Mouse (Mus musculus) midbrain, embryonic 11.5 days (tissue): ENCODE measurements around the gene Col5a1. TPM values are rescaled to one million over a fixed set of nuclear protein-coding genes. Genes with fewer than 3 reads are reported as not detected.

Source experiments
- ATAC-seq: fragments of 200-750 bp; cut with Nextera tagmentation; 2 replicates; pipeline ENCODE4 v1.8.0; 2017; ENCODE audit warnings: moderate TSS enrichment, moderate library complexity; ENCODE audit not compliant: low FRiP score
- DNase-seq: peaks from one replicate; pipeline ENCODE4 v3.0.0; 2015; ENCODE audit warnings: low spot score; ENCODE audit errors: missing footprints
- H3K27ac ChIP-seq: fragments of 300-500 bp; sonication (generic); 2 replicates; pipeline ENCODE4 v1.5.1; 2014; ENCODE audit warnings: low read depth, low read length
- H3K27me3 ChIP-seq: fragments of 300-500 bp; sonication (generic); 2 replicates; pipeline ENCODE4 v1.6.1; 2014; ENCODE audit warnings: mild to moderate bottlenecking, low read length, moderate library complexity, mixed read lengths; ENCODE audit not compliant: control insufficient read depth, insufficient read depth
- H3K36me3 ChIP-seq: fragments of 300-500 bp; sonication (generic); 2 replicates; pipeline ENCODE4 v1.6.1; 2014; ENCODE audit warnings: mild to moderate bottlenecking, low read length, moderate library complexity, mixed read lengths; ENCODE audit not compliant: control insufficient read depth, insufficient read depth
- H3K4me1 ChIP-seq: fragments of 300-500 bp; sonication (generic); 2 replicates; pipeline ENCODE4 v1.6.1; 2014; ENCODE audit warnings: low read length; ENCODE audit not compliant: control insufficient read depth, insufficient read depth
- H3K4me2 ChIP-seq: fragments of 300-500 bp; sonication (generic); 2 replicates; pipeline ENCODE4 v1.6.1; 2014; ENCODE audit warnings: mild to moderate bottlenecking, moderate library complexity
- H3K4me3 ChIP-seq: fragments of 300-500 bp; sonication (generic); 2 replicates; pipeline ENCODE4 v1.5.1; 2014; ENCODE audit warnings: low read depth, low read length
- H3K9ac ChIP-seq: fragments of 300-500 bp; sonication (generic); 2 replicates; pipeline ENCODE4 v1.6.1; 2014; ENCODE audit warnings: low read length
- H3K9me3 ChIP-seq: fragments of 300-500 bp; sonication (generic); 2 replicates; pipeline ENCODE4 v1.6.1; 2016; ENCODE audit warnings: low read length; ENCODE audit not compliant: control insufficient read depth
- WGBS: fragments of 180-500 bp; shearing (Covaris S2); extraction: QIAGEN DNeasy Blood & Tissue Kit; methylation state at CpG from one replicate; pipeline ENCODE4 v1.1.7; 2014; 5-methylcytosine and 5-hydroxymethylcytosine counted together
- polyA plus RNA-seq: library from polyadenylated mRNA; unstranded; fragments of >200 nt; fragmentation: Nextera tagmentation; extraction: Ambion mirVana; gene quantifications from 2 replicates; pipeline ENCODE4 v1.2.1, GENCODE M21; 2014

The Col5a1 gene
- polyA plus RNA-seq, 1 experiment from 2014 or later = 21.6 TPM

DNA sequence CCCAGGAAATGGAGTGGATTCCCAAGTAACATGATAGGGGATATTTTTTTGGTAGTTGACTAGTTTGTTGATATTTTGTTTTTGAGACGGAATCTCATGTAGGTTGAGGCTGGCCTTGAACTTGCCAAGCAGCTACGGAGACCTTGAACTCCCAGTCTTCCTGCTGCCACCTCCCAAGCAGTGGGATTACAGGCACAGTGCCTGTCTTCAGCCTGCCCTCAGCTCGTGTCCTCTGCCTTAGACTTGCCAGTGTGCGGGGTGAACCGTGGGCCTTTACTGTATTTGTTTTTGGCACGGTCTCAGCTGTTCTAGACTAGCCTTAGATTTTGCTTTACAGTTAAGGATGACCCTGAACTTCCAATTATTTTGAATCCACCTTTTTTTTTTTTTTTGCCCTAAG, 37.5 kb downstream of the Col5a1 start:
- no peaks in the 10 kb centered on the region for H3K9me3 ChIP-seq

DNA sequence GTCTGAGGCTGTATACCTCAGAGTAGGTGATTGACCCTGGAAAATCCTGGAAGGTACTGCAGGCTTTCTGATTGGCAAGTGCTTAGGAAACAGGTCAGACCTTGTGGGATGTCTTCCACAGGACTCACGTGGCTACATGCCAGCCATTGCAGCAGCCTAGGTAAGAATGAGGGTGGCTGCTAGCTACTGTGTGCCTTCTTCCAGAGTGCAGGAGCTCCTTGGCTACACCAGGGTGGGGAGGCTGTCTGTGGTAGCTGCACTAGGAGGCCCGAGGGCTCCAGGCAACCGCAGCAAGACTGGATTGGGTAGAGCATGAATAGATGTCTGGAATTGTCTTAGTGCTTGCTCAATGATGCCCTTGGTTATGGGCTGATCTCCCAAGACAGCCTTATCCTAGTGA, 38.2 kb downstream of the Col5a1 start:
- Histone ChIP-seq H3K36me3 (no peaks in the 10 kb centered on the region), H3K4me3 (no peak overlapping the region), H3K27me3 (no peaks in the 10 kb centered on the region), H3K9ac (no peak overlapping the region), H3K4me1 (no peaks in the 10 kb centered on the region), H3K27ac (no peak overlapping the region), H3K9me3 (no peaks in the 10 kb centered on the region), H3K4me2 (no peak overlapping the region)
- ATAC-seq (no peak), DNase-seq (no peak)
- 94% methylated on average over 3 of the region's 3 CpGs for WGBS

More for the DNA sequence above, 37.5 kb downstream of the Col5a1 start:
- H3K9ac ChIP-seq = no peak overlapping the region
- ATAC-seq = no peak
- DNase-seq = no peak
- no peaks in the 10 kb centered on the region for H3K36me3 ChIP-seq
- no peaks in the 10 kb centered on the region for H3K27me3 ChIP-seq
- no peak overlapping the region for H3K27ac ChIP-seq
- H3K4me2 ChIP-seq = no peak overlapping the region
- no peaks in the 10 kb centered on the region for H3K4me1 ChIP-seq
- no peak overlapping the region for H3K4me3 ChIP-seq
- WGBS = 91% methylated on average over 6 of the region's 6 CpGs

DNA sequence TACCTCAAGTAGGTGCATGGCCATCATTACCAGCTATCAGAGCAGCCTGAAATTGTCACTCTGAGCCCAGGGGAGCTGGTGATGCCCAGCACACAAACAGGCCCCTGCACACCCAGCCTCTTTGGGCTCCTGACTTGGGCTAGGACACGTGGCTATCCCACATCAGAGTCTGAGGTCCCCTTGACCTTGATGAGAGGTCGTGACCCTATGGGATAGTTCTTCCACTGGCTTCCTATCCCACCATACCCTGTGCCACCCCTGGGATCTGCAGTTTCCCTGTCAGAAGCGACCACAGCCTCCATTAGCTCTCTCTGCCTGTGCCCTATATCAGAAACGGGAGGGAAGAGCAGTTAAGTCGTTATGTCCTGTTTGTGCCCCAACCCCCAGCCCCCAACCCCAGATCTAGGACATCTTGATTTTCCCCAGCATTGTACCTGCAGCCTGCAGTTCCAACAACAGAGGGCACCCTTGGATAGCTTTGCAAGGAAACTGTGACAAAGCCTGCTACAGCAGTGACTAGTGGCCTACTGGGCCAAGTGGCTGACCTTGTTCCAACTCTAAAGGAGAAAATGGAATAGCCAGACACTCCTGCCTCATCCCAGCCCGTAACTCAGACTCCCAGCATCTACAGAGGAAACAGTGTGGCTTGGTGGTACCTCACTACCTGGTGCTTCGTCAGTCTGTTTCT, 40.4 kb downstream of the Col5a1 start:
- 59% methylated on average over 7 of the region's 7 CpGs for WGBS
- H3K27ac ChIP-seq = no peak overlapping the region
- peak; percentile 92 for DNase-seq
- no peak overlapping the region for H3K4me3 ChIP-seq
- no peaks in the 10 kb centered on the region for H3K36me3 ChIP-seq
- H3K27me3 ChIP-seq = no peaks in the 10 kb centered on the region
- H3K9ac ChIP-seq = no peak overlapping the region
- H3K4me1 ChIP-seq = no peaks in the 10 kb centered on the region
- no peaks in the 10 kb centered on the region for H3K9me3 ChIP-seq
- H3K4me2 ChIP-seq = no peak overlapping the region
- ATAC-seq = no peak

DNA sequence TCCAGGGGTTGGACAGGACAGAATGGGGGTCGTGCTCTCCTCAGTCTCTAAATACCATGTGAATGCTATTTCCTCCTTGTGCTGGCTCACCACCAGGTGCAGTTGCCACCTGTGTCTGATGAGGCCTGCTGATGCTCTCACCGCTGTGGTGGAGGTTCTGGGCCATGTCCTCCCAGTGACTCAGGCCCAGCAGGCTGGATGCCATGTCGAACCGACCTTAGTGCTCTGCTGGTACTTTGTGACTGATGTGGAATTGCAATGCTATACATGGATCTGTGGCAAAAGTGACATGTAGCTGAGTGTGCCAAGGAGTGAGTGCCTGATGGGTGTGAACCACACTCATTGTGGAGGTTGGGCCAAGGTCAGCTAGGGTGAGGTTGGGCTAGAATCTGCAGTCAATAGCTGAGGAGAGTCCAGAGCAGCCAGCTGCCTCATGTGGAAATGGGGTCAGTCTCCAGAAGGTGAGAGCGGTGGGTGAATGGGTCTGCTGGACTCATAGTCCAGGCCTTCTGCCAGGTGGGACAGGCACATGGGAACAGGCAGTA, 44.3 kb downstream of the Col5a1 start:
- Histone ChIP-seq H3K9ac (no peak overlapping the region), H3K4me1 (no peaks in the 10 kb centered on the region), H3K9me3 (no peaks in the 10 kb centered on the region), H3K4me3 (no peak overlapping the region), H3K36me3 (no peaks in the 10 kb centered on the region), H3K27ac (no peak overlapping the region), H3K4me2 (no peak overlapping the region), H3K27me3 (no peaks in the 10 kb centered on the region)
- DNase-seq = no peak
- no peak for ATAC-seq
- WGBS = 90% methylated on average over 5 of the region's 5 CpGs

DNA sequence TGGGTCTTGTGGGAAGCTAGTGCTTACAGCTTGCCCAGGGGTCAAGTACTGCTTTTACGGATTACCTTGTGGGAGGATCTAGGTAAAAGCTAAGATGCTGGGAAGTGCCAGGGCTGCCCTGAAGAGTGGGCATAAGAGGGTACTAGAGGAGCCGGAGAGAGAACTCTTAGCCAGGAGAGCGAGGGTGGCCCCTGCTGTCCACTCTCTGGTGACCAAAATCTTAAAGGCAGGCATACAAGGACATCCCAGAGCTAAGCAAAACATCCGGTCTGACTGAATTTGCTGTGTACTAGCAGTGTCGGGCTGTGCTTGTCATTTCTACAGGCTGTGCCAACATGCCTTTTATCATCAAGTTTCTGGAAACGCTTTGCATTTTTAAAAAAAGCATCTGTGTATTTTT, 44.9 kb downstream of the Col5a1 start:
- Histone ChIP-seq H3K27me3 (no peaks in the 10 kb centered on the region), H3K9ac (no peak overlapping the region), H3K4me3 (no peak overlapping the region), H3K36me3 (no peaks in the 10 kb centered on the region), H3K27ac (no peak overlapping the region), H3K4me2 (no peak overlapping the region), H3K9me3 (no peaks in the 10 kb centered on the region), H3K4me1 (no peaks in the 10 kb centered on the region)
- no peak for DNase-seq
- no peak for ATAC-seq
- WGBS = 82% methylated on average over 6 of the region's 6 CpGs

DNA sequence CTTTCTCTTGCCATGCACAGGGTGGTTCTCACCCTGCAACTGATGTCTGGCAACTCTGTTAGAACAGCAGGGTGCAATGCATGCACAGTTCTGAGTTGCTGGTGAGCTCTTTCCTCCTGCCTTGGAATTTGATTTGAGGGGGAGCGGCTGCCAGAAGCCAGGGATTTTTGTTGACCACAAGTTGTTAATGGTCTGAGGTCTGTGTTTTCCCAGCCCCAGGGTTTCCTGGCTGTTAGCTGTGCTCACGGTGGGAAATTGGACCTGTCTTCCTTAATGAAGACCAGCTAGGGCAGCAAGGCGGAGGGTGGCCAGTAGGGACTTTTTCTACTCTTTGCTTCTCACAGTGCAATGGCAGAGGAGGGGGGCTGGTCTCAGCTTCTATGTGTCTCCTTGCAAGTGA, 45.7 kb downstream of the Col5a1 start:
- 44% methylated on average over 3 of the region's 3 CpGs for WGBS
- Histone ChIP-seq H3K9ac (no peak overlapping the region), H3K9me3 (no peaks in the 10 kb centered on the region), H3K27me3 (no peaks in the 10 kb centered on the region), H3K4me2 (no peak overlapping the region), H3K4me1 (no peaks in the 10 kb centered on the region), H3K27ac (no peak overlapping the region), H3K4me3 (no peak overlapping the region), H3K36me3 (no peaks in the 10 kb centered on the region)
- DNase-seq (no peak), ATAC-seq (no peak)

DNA sequence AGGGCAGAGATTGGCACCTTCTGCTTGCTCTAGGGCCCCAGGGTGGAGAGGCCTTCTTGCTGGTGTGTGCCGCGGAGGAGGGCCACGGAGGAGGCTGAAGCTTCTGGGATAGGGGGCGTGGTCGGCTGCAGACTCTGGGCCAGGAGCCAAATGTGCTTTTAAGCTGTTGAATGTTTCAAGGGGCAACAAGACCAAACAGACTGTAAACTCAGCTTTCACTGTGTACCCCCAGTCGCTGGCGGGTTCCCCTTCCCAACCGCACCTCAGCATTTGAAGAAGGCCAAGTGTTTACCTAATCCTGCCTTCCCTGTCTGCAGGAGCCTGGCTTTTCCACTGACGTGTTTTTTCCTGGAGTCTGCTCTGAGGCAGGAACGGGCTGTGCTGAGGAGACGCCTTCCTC, 48.0 kb downstream of the Col5a1 start:
- DNase-seq = no peak
- H3K4me2 ChIP-seq = no peak overlapping the region

DNA sequence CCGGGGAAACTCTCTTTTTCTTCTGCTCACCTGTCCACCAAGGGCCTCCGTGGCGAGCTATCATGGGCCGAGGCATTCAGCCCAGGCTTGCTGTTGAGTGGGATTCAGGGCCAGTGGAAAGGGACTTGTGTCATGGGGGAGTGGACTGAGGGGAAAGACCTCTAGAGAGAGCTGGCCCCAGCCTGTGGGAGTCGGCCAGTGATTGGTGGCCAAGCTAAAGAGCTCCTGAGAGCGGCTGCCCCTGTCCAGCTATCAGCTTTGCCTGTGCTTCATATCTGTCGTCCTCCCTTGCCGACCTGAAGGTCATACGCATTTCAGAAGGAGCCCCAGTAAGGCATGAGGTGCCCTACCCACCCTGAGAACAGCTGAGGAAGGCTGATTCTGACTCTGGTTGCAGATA, 48.6 kb downstream of the Col5a1 start:
- H3K9me3 ChIP-seq = no peaks in the 10 kb centered on the region
- no peak for ATAC-seq
- H3K4me3 ChIP-seq = no peak overlapping the region
- no peak overlapping the region for H3K9ac ChIP-seq
- no peaks in the 10 kb centered on the region for H3K4me1 ChIP-seq
- H3K27me3 ChIP-seq = no peaks in the 10 kb centered on the region
- no peaks in the 10 kb centered on the region for H3K36me3 ChIP-seq
- H3K4me2 ChIP-seq = no peak overlapping the region
- no peak overlapping the region for H3K27ac ChIP-seq
- DNase-seq = no peak
- 93% methylated on average over 9 of the region's 9 CpGs for WGBS

More for the DNA sequence above, 48.0 kb downstream of the Col5a1 start:
- no peak overlapping the region for H3K27ac ChIP-seq
- H3K4me3 ChIP-seq = no peak overlapping the region
- no peaks in the 10 kb centered on the region for H3K9me3 ChIP-seq
- WGBS = 74% methylated on average over 11 of the region's 11 CpGs
- no peaks in the 10 kb centered on the region for H3K27me3 ChIP-seq
- no peak for ATAC-seq
- H3K9ac ChIP-seq = no peak overlapping the region
- H3K36me3 ChIP-seq = no peaks in the 10 kb centered on the region
- H3K4me1 ChIP-seq = no peaks in the 10 kb centered on the region

DNA sequence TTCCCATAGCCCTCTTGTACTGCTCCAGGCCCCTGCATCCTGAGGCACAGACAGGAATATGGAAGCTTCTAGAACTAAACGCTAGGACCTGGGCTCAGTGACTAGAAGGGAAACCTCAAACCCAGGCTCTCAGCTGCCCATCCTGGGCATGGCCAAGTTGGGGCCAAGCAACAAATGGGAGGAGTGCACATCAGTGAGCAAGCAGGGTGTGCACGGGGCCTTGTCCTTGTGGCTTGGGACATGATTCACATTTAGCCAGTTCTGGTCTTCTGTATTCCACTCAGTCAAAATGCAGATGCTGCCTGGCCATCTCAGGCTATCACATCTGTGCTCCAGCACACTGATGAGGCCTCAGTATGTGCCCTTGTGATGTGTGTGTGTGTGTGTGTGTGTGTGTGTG, 49.2 kb downstream of the Col5a1 start:
- no peak overlapping the region for H3K4me2 ChIP-seq
- no peaks in the 10 kb centered on the region for H3K4me1 ChIP-seq
- H3K9me3 ChIP-seq = no peaks in the 10 kb centered on the region
- H3K9ac ChIP-seq = no peak overlapping the region
- no peaks in the 10 kb centered on the region for H3K27me3 ChIP-seq
- DNase-seq = no peak
- 94% methylated on average over 2 of the region's 2 CpGs for WGBS
- no peak overlapping the region for H3K27ac ChIP-seq
- no peaks in the 10 kb centered on the region for H3K36me3 ChIP-seq
- H3K4me3 ChIP-seq = no peak overlapping the region
- no peak for ATAC-seq
